Mouse (Mus musculus) E14TG2a.4 (cell line): ENCODE measurements around the gene Gm21985.
A peak's percentile ranks its signal among the peaks of the same experiment; 100 is the strongest.
"Not testable (repeated sequence)": the region's sequence is repeated elsewhere in the genome, so short reads cannot be mapped to it uniquely, and the experiment has no call there.

ENCODE experiments used
- H3K27me3 ChIP-seq: 2 replicates; pipeline ENCODE4 v1.6.1; 2014; ENCODE audit warnings: low read length, control low read depth; ENCODE audit not compliant: insufficient read depth
- H3K36me3 ChIP-seq: 2 replicates; pipeline ENCODE4 v1.6.1; 2014; ENCODE audit warnings: low read length, control low read depth; ENCODE audit not compliant: insufficient read depth
- H3K4me1 ChIP-seq: replicated peaks from 2 replicates; pipeline ENCODE4 v1.6.1; 2014; ENCODE audit warnings: low read depth, low read length, control low read depth
- H3K4me3 ChIP-seq: replicated peaks from 2 replicates; pipeline ENCODE4 v1.5.1; 2014; ENCODE audit warnings: mild to moderate bottlenecking, low read length
- H3K9me3 ChIP-seq: 2 replicates; pipeline ENCODE4 v1.6.1; 2014; ENCODE audit warnings: low read length, control low read depth
- CTCF ChIP-seq: conservative IDR thresholded peaks from 2 replicates; pipeline ENCODE4 v1.5.1; 2014; ENCODE audit warnings: low read length
- NANOG ChIP-seq: IDR thresholded peaks from 2 replicates; pipeline ENCODE4 v1.6.1; 2014; ENCODE audit warnings: borderline replicate concordance, low read length, mixed read lengths
- POU5F1 ChIP-seq: IDR thresholded peaks from 2 replicates; pipeline ENCODE4 v1.6.1; 2014; ENCODE audit warnings: low read length, borderline replicate concordance

The Gm21985 gene

GRCm38 (mm10) chr2:112448510-112449059 is 182.5 kb downstream of the Gm21985 start:
- H3K27me3 ChIP-seq: no peaks in the 10 kb centered on the region
- no peaks in the 10 kb centered on the region for H3K9me3 ChIP-seq
- TF ChIP-seq NANOG (no peak), POU5F1 (no peak), CTCF (no peak)
- H3K4me1 ChIP-seq: peaks cover 4% of the 10 kb centered on the region; the same call in 1 of the 2 replicates
- no peaks in the 10 kb centered on the region for H3K36me3 ChIP-seq
- H3K4me3 ChIP-seq: no peak overlapping the region

- Histone ChIP-seq H3K27me3 (no peaks in the 10 kb centered on the region), H3K9me3 (no peaks in the 10 kb centered on the region), H3K4me1 (peaks cover 9% of the 10 kb centered on the region), H3K4me3 (no peak overlapping the region), H3K36me3 (no peaks in the 10 kb centered on the region)
- TF ChIP-seq NANOG (no peak), CTCF (peak; percentile 33)
These were observed 183.6 kb downstream of the Gm21985 start for GRCm38 (mm10) chr2:112449597-112450296.

- H3K36me3 ChIP-seq, H3K4me3 ChIP-seq, H3K27me3 ChIP-seq, H3K9me3 ChIP-seq: not testable (repeated sequence)
- H3K4me1 ChIP-seq: peaks cover 21% of the 10 kb centered on the region
These were observed 186.4 kb downstream of the Gm21985 start for GRCm38 (mm10) chr2:112452513-112452912.

- Histone ChIP-seq H3K27me3 (no peaks in the 10 kb centered on the region), H3K9me3 (no peaks in the 10 kb centered on the region), H3K36me3 (no peaks in the 10 kb centered on the region), H3K4me1 (peaks cover 21% of the 10 kb centered on the region), H3K4me3 (peak overlapping the region; percentile 98)
- TF ChIP-seq CTCF: no peak
- TF ChIP-seq NANOG: no peak
- TF ChIP-seq POU5F1: no peak
These were observed 188.2 kb downstream of the Gm21985 start for GRCm38 (mm10) chr2:112454125-112454861.

- TF ChIP-seq POU5F1 (no peak), NANOG (no peak), CTCF (no peak)
- Histone ChIP-seq H3K9me3 (no peaks in the 10 kb centered on the region), H3K36me3 (0 out of 2 replicates have a peak, but pooled peaks cover 2% of the 10 kb centered on the region), H3K4me1 (peaks cover 21% of the 10 kb centered on the region), H3K4me3 (peak within 1 kb of the TSS; percentile 98), H3K27me3 (no peaks in the 10 kb centered on the region)
These were observed 188.9 kb downstream of the Gm21985 start, which contains the start of gene Emc7 for GRCm38 (mm10) chr2:112454862-112455564. Emc7 (plus strand) TSS chr2:112454997.
